ENCODE assay signal across 23 mouse cellular contexts in genomic region chr7:66008892-66009273, GRCm38 (mm10). TPM values are rescaled to one million over a fixed set of nuclear protein-coding genes. Genes with fewer than 3 reads are reported as not detected.
DNase-seq lines count a peak whose midpoint lies in the region; ATAC-seq and TF ChIP-seq lines count a peak whose summit lies in the region.
"Had no signal": no experiment of that assay in that cellular context is flagged by ENCODE, and none has a peak within 500 bp of the region (broad histone marks: within the 10 kb centered on the region; RNA-seq: fewer than 3 reads in every experiment).

No protein-coding gene starts in this region.

- TF ChIP-seq CTCF in cerebellum, adult 2 months (IDR thresholded peaks at IDR 0.05; ENCODE audit: borderline replicate concordance, insufficient read depth, low read depth, low read length): no peak
- TF ChIP-seq CTCF in kidney, postnatal 0 days (IDR thresholded peaks at IDR 0.05; ENCODE audit: low read depth): no peak
- TF ChIP-seq CTCF in lung, postnatal 0 days (IDR thresholded peaks at IDR 0.05): no peak

- H3K4me2 ChIP-seq in kidney, postnatal 0 days (ENCODE audit: low read length): no peak overlapping the region
- no peak overlapping the region for H3K4me2 ChIP-seq in kidney, embryonic 14.5 days (replicated peaks; ENCODE audit: low read depth, low read length)
- no peak overlapping the region for H3K4me2 ChIP-seq in lung, postnatal 0 days (replicated peaks; ENCODE audit: low read depth, low read length)
- H3K4me2 ChIP-seq in embryonic facial prominence, embryonic 14.5 days (ENCODE audit: low read depth, low read length): peak overlapping the region; percentile 17
- H3K4me2 ChIP-seq: kidney, embryonic 15.5 days; liver, embryonic 15.5 days; neural tube, embryonic 13.5 days had no signal

- WGBS in cerebellum, adult 2 months: 12% methylated on average over 16 of the region's 16 CpGs
- WGBS in kidney, postnatal 0 days: 57% methylated on average over 16 of the region's 16 CpGs
- WGBS in kidney, embryonic 14.5 days: 66% methylated on average over 16 of the region's 16 CpGs
- 66% methylated on average over 16 of the region's 16 CpGs for WGBS in lung, postnatal 0 days
- 39% methylated on average over 16 of the region's 16 CpGs for WGBS in embryonic facial prominence, embryonic 14.5 days

- DNase-seq in cerebellum, adult 2 months: no peak
- DNase-seq in cerebellum, adult 8-10 months: no peak
- DNase-seq in kidney, postnatal 0 days (ENCODE audit: low spot score): peak; percentile 21
- DNase-seq in lung, postnatal 14 days: peak; percentile 13
- no peak for DNase-seq in lung, postnatal 0 days (ENCODE audit: low spot score)
- DNase-seq in embryonic facial prominence, embryonic 14.5 days (ENCODE audit: low spot score): peak; percentile 90
- DNase-seq in embryo, embryonic 11 days: no peak
- DNase-seq: adrenal gland, postnatal 25 days; heart, adult 11 months; thymus, postnatal 4 days had no signal

- peak overlapping the region; percentile 81 for H3K27ac ChIP-seq in cerebellum, adult 2 months (ENCODE audit: insufficient read depth, low read length)
- H3K27ac ChIP-seq in kidney, postnatal 0 days: no peak overlapping the region
- no peak overlapping the region for H3K27ac ChIP-seq in kidney, embryonic 14.5 days (ENCODE audit: low read depth, low read length)
- no peak overlapping the region for H3K27ac ChIP-seq in lung, postnatal 0 days (ENCODE audit: low read length)
- peak overlapping the region; percentile 53 for H3K27ac ChIP-seq in embryonic facial prominence, embryonic 14.5 days (replicated peaks; ENCODE audit: low read depth, low read length)
- H3K27ac ChIP-seq: hindbrain, embryonic 10.5 days; kidney, embryonic 15.5 days; liver, embryonic 15.5 days; neural tube, embryonic 13.5 days had no signal

- 0 out of 2 replicates have a peak, but pooled peaks have one; percentile 14 for TF ChIP-seq POLR2A in cerebellum, adult 2 months (IDR thresholded peaks at IDR 0.05; ENCODE audit: borderline replicate concordance, insufficient read depth, low read length)

- ATAC-seq in kidney, postnatal 0 days (replicated peaks; ENCODE audit: low FRiP score, low read depth): no peak
- ATAC-seq in kidney, embryonic 14.5 days (ENCODE audit: low FRiP score, low TSS enrichment): no peak
- ATAC-seq in lung, postnatal 0 days: no peak
- ATAC-seq in embryonic facial prominence, embryonic 14.5 days (ENCODE audit: low read depth): peak; percentile 69
- ATAC-seq: activated CD4-positive, CD25-positive, alpha-beta regulatory T cell, adult 4 months had no signal

- no peak overlapping the region for H3K9ac ChIP-seq in kidney, postnatal 0 days (ENCODE audit: low read depth, low read length)
- H3K9ac ChIP-seq in kidney, embryonic 14.5 days (ENCODE audit: low read depth, low read length): no peak overlapping the region
- no peak overlapping the region for H3K9ac ChIP-seq in lung, postnatal 0 days (replicated peaks; ENCODE audit: low read depth)
- no peak overlapping the region for H3K9ac ChIP-seq in embryonic facial prominence, embryonic 14.5 days (ENCODE audit: low read depth, low read length)
- H3K9ac ChIP-seq: kidney, embryonic 15.5 days; liver, embryonic 15.5 days; neural tube, embryonic 13.5 days had no signal

- peaks cover 19% of the 10 kb centered on the region for H3K4me1 ChIP-seq in cerebellum, adult 2 months (ENCODE audit: control insufficient read depth, insufficient read depth, low read length)
- no peaks in the 10 kb centered on the region for H3K4me1 ChIP-seq in kidney, postnatal 0 days (replicated peaks; ENCODE audit: insufficient read depth, low read length)
- 0 out of 2 replicates have a peak, but pooled peaks cover 4% of the 10 kb centered on the region for H3K4me1 ChIP-seq in kidney, embryonic 14.5 days (ENCODE audit: control insufficient read depth, insufficient read depth, low read length)
- no peaks in the 10 kb centered on the region for H3K4me1 ChIP-seq in lung, postnatal 0 days (ENCODE audit: insufficient read depth, low read depth, low read length)
- peaks cover 12% of the 10 kb centered on the region; the same call in 1 of the 2 replicates for H3K4me1 ChIP-seq in embryonic facial prominence, embryonic 14.5 days (ENCODE audit: control insufficient read depth, insufficient read depth, low read length)
- H3K4me1 ChIP-seq: liver, embryonic 15.5 days; megakaryocyte, embryonic 14.5 days had no signal

- peak overlapping the region; percentile 50 for H3K4me3 ChIP-seq in cerebellum, adult 2 months (replicated peaks; ENCODE audit: insufficient read depth, low read depth, low read length)
- no peak overlapping the region for H3K4me3 ChIP-seq in kidney, postnatal 0 days (replicated peaks; ENCODE audit: low read depth, low read length)
- H3K4me3 ChIP-seq in kidney, embryonic 14.5 days (ENCODE audit: low read length): no peak overlapping the region
- H3K4me3 ChIP-seq in lung, postnatal 0 days (ENCODE audit: low read depth, low read length): no peak overlapping the region
- no peak overlapping the region for H3K4me3 ChIP-seq in embryonic facial prominence, embryonic 14.5 days (ENCODE audit: low read depth, low read length)
- H3K4me3 ChIP-seq: erythroblast, embryonic 14.5 days; hindbrain, embryonic 10.5 days; kidney, embryonic 15.5 days; liver, embryonic 15.5 days; megakaryocyte, embryonic 14.5 days; neural tube, embryonic 13.5 days had no signal

- no peaks in the 10 kb centered on the region for H3K36me3 ChIP-seq in kidney, postnatal 0 days (ENCODE audit: insufficient read depth, low read length)
- no peaks in the 10 kb centered on the region for H3K36me3 ChIP-seq in kidney, embryonic 14.5 days (ENCODE audit: control insufficient read depth, insufficient read depth, low read length)
- no peaks in the 10 kb centered on the region for H3K36me3 ChIP-seq in lung, postnatal 0 days (ENCODE audit: insufficient read depth, low read length)
- no peaks in the 10 kb centered on the region for H3K36me3 ChIP-seq in embryonic facial prominence, embryonic 14.5 days (ENCODE audit: control insufficient read depth, insufficient read depth, low read length)
- H3K36me3 ChIP-seq: hindbrain, embryonic 10.5 days; kidney, embryonic 15.5 days; liver, embryonic 15.5 days; neural tube, embryonic 13.5 days had no signal

- H3K9me3 ChIP-seq in kidney, postnatal 0 days (replicated peaks; ENCODE audit: low read length): no peaks in the 10 kb centered on the region
- H3K9me3 ChIP-seq in kidney, embryonic 14.5 days (ENCODE audit: control insufficient read depth, low read length): no peaks in the 10 kb centered on the region
- H3K9me3 ChIP-seq in lung, postnatal 0 days (ENCODE audit: low read length): no peaks in the 10 kb centered on the region
- H3K9me3 ChIP-seq in embryonic facial prominence, embryonic 14.5 days (ENCODE audit: control insufficient read depth, low read length): no peaks in the 10 kb centered on the region
- H3K9me3 ChIP-seq: hindbrain, embryonic 10.5 days; kidney, embryonic 15.5 days; liver, embryonic 15.5 days; megakaryocyte, embryonic 14.5 days; neural tube, embryonic 13.5 days had no signal

- H3K27me3 ChIP-seq in cerebellum, adult 2 months (ENCODE audit: control insufficient read depth, insufficient read depth, low read length): no peaks in the 10 kb centered on the region
- no peaks in the 10 kb centered on the region for H3K27me3 ChIP-seq in kidney, postnatal 0 days (ENCODE audit: insufficient read depth, low read length)
- no peaks in the 10 kb centered on the region for H3K27me3 ChIP-seq in kidney, embryonic 14.5 days (ENCODE audit: control insufficient read depth, insufficient read depth, low read length)
- H3K27me3 ChIP-seq in lung, postnatal 0 days (replicated peaks; ENCODE audit: insufficient read depth, low read length): no peaks in the 10 kb centered on the region
- H3K27me3 ChIP-seq in embryonic facial prominence, embryonic 14.5 days (replicated peaks; ENCODE audit: control insufficient read depth, insufficient read depth, low read length): no peaks in the 10 kb centered on the region
- H3K27me3 ChIP-seq: kidney, embryonic 15.5 days; liver, embryonic 15.5 days; neural tube, embryonic 13.5 days had no signal

- no peak for TF ChIP-seq EP300 in lung, postnatal 0 days (IDR thresholded peaks at IDR 0.05)

RNA-seq across cellular contexts. Expression of gene Gm45213, which starts 34.5 kb away (rescaled TPM):
- not detected in 2 replicates for polyA plus RNA-seq in cerebellum, adult 2 months (2012; rRNA removed)
- polyA plus RNA-seq in kidney, postnatal 0 days (2015; fragmentation: Nextera tagmentation; extraction: Ambion mirVana): not detected in 2 replicates
- not detected in 2 replicates for polyA plus RNA-seq in kidney, embryonic 14.5 days (2014; fragmentation: Nextera tagmentation; extraction: Ambion mirVana)
- polyA plus RNA-seq in lung, postnatal 0 days (2015; fragmentation: Nextera tagmentation; extraction: Ambion mirVana): not detected in 2 replicates
- not detected in 2 replicates for polyA plus RNA-seq in embryonic facial prominence, embryonic 14.5 days (2014; fragmentation: Nextera tagmentation; extraction: Ambion mirVana)
- polyA plus RNA-seq: activated CD4-positive, CD25-positive, alpha-beta regulatory T cell, adult 4 months; cortical plate, adult 2 months; erythroblast, embryonic 14.5 days; heart, embryonic 14.5 days; hindbrain, embryonic 10.5 days; intestine, embryonic 14.5 days; kidney, embryonic 15.5 days; limb, embryonic 11.5 days; liver, embryonic 15.5 days; neural tube, embryonic 13.5 days; spleen, adult 2 months had no signal

RNA-seq across cellular contexts. Expression of gene Snrpa1, which starts 49.9 kb away (rescaled TPM):
- polyA plus RNA-seq in cerebellum, adult 2 months (2012; rRNA removed): 43.8 and 45.9 TPM in 2 replicates
- polyA plus RNA-seq in kidney, postnatal 0 days (2015; fragmentation: Nextera tagmentation; extraction: Ambion mirVana): 114 and 127 TPM in 2 replicates
- polyA plus RNA-seq in kidney, embryonic 14.5 days (2014; fragmentation: Nextera tagmentation; extraction: Ambion mirVana): 201 and 241 TPM in 2 replicates
- 58.0 and 59.1 TPM in 2 replicates for polyA plus RNA-seq in lung, postnatal 0 days (2015; fragmentation: Nextera tagmentation; extraction: Ambion mirVana)
- polyA plus RNA-seq in embryonic facial prominence, embryonic 14.5 days (2014; fragmentation: Nextera tagmentation; extraction: Ambion mirVana): 134 and 146 TPM in 2 replicates

Comparison
In these comparisons a context has a peak if more than half of its experiments do, and no peak if none do; other contexts are left out.
1. DNase-seq: peak in kidney, postnatal 0 days (single experiment), lung, postnatal 14 days (single experiment) and embryonic facial prominence, embryonic 14.5 days (single experiment); none in cerebellum, adult 2 months (0 of 2), cerebellum, adult 8-10 months (single experiment), lung, postnatal 0 days (single experiment) and embryo, embryonic 11 days (single experiment).
2. H3K27ac ChIP-seq: peak in cerebellum, adult 2 months (single experiment) and embryonic facial prominence, embryonic 14.5 days (single experiment); none in kidney, postnatal 0 days (single experiment), kidney, embryonic 14.5 days (single experiment) and lung, postnatal 0 days (single experiment).